Mouse (Mus musculus): ENCODE results near the gene Tmem30a. TPM values are rescaled to one million over a fixed set of nuclear protein-coding genes. Genes with fewer than 3 reads are reported as not detected.

Tmem30a gene
- polyA plus RNA-seq, 3 experiments from 2014 or later, result 46.2 to 64.8 (median 46.9) TPM

Other genes with a start within 250 kb of the Tmem30a start
- gene Col12a1, start 74.7 kb downstream of the Tmem30a start, polyA plus RNA-seq (2017; shearing (Covaris generic)), result under 1 TPM in 1 of 3 experiments, not detected in 2; 0.13 TPM
- gene Cox7a2, start 33.6 kb downstream of the Tmem30a start, polyA plus RNA-seq (2017; shearing (Covaris generic)), result 100 to 1,000 TPM; 249 to 393 (median 268) TPM
- 1 to 10 TPM in 2 of 3 experiments, under 1 TPM in 1; 0.36 to 1.7 (median 1.0) TPM for gene Filip1, start 219.3 kb upstream of the Tmem30a start, polyA plus RNA-seq (2017; shearing (Covaris generic))